Mouse (Mus musculus): Measurements from ENCODE around the gene Tap1. TPM values are rescaled to one million over a fixed set of nuclear protein-coding genes. Genes with fewer than 3 reads are reported as not detected.
"Not testable (repeated sequence)": the region's sequence is repeated elsewhere in the genome, so short reads cannot be mapped to it uniquely, and the experiment has no call there.

The Tap1 gene
- polyA plus RNA-seq, 1 experiment = 0.62 TPM

GRCm38 (mm10) chr17:34217216-34217928 lies 30.0 kb downstream of the Tap1 start:
- peaks cover 46% of the 10 kb centered on the region for H3K27me3 ChIP-seq (ENCODE audit: control insufficient read depth, insufficient read depth, insufficient read length)
- H3K4me3 ChIP-seq = no peak overlapping the region
- H3K79me2 ChIP-seq (ENCODE audit: control insufficient read depth, insufficient read depth) = no peaks in the 10 kb centered on the region
- TF ChIP-seq POLR2A (IDR thresholded peaks at IDR 0.05; ENCODE audit: insufficient read length, low read depth) (no peak), TCF3 (IDR thresholded peaks at IDR 0.05; ENCODE audit: insufficient read length, low read depth) (no peak), E2F4 (IDR thresholded peaks at IDR 0.05; ENCODE audit: insufficient read depth) (no peak), MYOD1 (IDR thresholded peaks at IDR 0.05; ENCODE audit: control insufficient read depth in 1 of 3, insufficient read length in 2 of 3, low read depth in 2 of 3) (no peak), SRF (IDR thresholded peaks at IDR 0.05; ENCODE audit: control insufficient read depth, insufficient read length, low read depth) (no peak), USF1 (IDR thresholded peaks at IDR 0.05; ENCODE audit: low read depth) (no peak), MAX (IDR thresholded peaks at IDR 0.05; ENCODE audit: low read depth) (no peak), TCF12 (IDR thresholded peaks at IDR 0.05; ENCODE audit: insufficient read depth, poor library complexity, severe bottlenecking) (no peak), POLR2AphosphoS2 (IDR thresholded peaks at IDR 0.05; ENCODE audit: insufficient read length, low read depth) (no peak), CEBPB (IDR thresholded peaks at IDR 0.05; ENCODE audit: insufficient read depth, poor library complexity, severe bottlenecking) (no peak), MYOG (IDR thresholded peaks at IDR 0.05; ENCODE audit: control insufficient read depth in 1 of 3, insufficient read depth in 1 of 3, insufficient read length in 2 of 3, low read depth in 2 of 3) (no peak), REST (IDR thresholded peaks at IDR 0.05; ENCODE audit: insufficient read depth, insufficient read length) (no peak)
- H3ac ChIP-seq (ENCODE audit: control insufficient read depth, insufficient read length) = no peak overlapping the region
- H3K4me2 ChIP-seq (ENCODE audit: low read depth) = no peak overlapping the region
- H3K36me3 ChIP-seq (ENCODE audit: control insufficient read depth, insufficient read depth) = no peaks in the 10 kb centered on the region

- TF ChIP-seq POLR2AphosphoS2 (IDR thresholded peaks at IDR 0.05; ENCODE audit: insufficient read length, low read depth) = no peak
- TF ChIP-seq MYOD1 (IDR thresholded peaks at IDR 0.05; ENCODE audit: control insufficient read depth in 1 of 3, insufficient read length in 2 of 3, low read depth in 2 of 3) = no peak
- TF ChIP-seq TCF12 (IDR thresholded peaks at IDR 0.05; ENCODE audit: insufficient read depth, poor library complexity, severe bottlenecking) = no peak
- no peak for TF ChIP-seq E2F4 (IDR thresholded peaks at IDR 0.05; ENCODE audit: insufficient read depth)
- TF ChIP-seq REST (IDR thresholded peaks at IDR 0.05; ENCODE audit: insufficient read depth, insufficient read length) = no peak
- TF ChIP-seq TCF3 (IDR thresholded peaks at IDR 0.05; ENCODE audit: insufficient read length, low read depth) = no peak
- no peak for TF ChIP-seq MAX (IDR thresholded peaks at IDR 0.05; ENCODE audit: low read depth)
- no peak for TF ChIP-seq SRF (IDR thresholded peaks at IDR 0.05; ENCODE audit: control insufficient read depth, insufficient read length, low read depth)
- Histone ChIP-seq H3K4me2 (ENCODE audit: low read depth) (no peak overlapping the region), H3K27me3 (ENCODE audit: control insufficient read depth, insufficient read depth, insufficient read length) (peaks cover 46% of the 10 kb centered on the region), H3K79me2 (ENCODE audit: control insufficient read depth, insufficient read depth) (no peaks in the 10 kb centered on the region), H3K4me3 (no peak overlapping the region), H3ac (ENCODE audit: control insufficient read depth, insufficient read length) (no peak overlapping the region), H3K36me3 (ENCODE audit: control insufficient read depth, insufficient read depth) (no peaks in the 10 kb centered on the region)
Measured at GRCm38 (mm10) chr17:34217986-34218385, 30.6 kb downstream of the Tap1 start.

- Histone ChIP-seq H3K36me3 (ENCODE audit: control insufficient read depth, insufficient read depth) (no peaks in the 10 kb centered on the region), H3ac (ENCODE audit: control insufficient read depth, insufficient read length) (no peak overlapping the region), H3K4me2 (ENCODE audit: low read depth) (no peak overlapping the region), H3K79me2 (ENCODE audit: control insufficient read depth, insufficient read depth) (no peaks in the 10 kb centered on the region), H3K4me3 (no peak overlapping the region), H3K27me3 (ENCODE audit: control insufficient read depth, insufficient read depth, insufficient read length) (peaks cover 45% of the 10 kb centered on the region)
- TF ChIP-seq CEBPB (IDR thresholded peaks at IDR 0.05; ENCODE audit: insufficient read depth, poor library complexity, severe bottlenecking) = no peak
- TF ChIP-seq SRF (IDR thresholded peaks at IDR 0.05; ENCODE audit: control insufficient read depth, insufficient read length, low read depth) = no peak
- no peak for TF ChIP-seq REST (IDR thresholded peaks at IDR 0.05; ENCODE audit: insufficient read depth, insufficient read length)
- no peak for TF ChIP-seq MAX (IDR thresholded peaks at IDR 0.05; ENCODE audit: low read depth)
- no peak for TF ChIP-seq MYOD1 (IDR thresholded peaks at IDR 0.05; ENCODE audit: control insufficient read depth in 1 of 3, insufficient read length in 2 of 3, low read depth in 2 of 3)
- TF ChIP-seq POLR2AphosphoS2 (IDR thresholded peaks at IDR 0.05; ENCODE audit: insufficient read length, low read depth) = no peak
- TF ChIP-seq MYOG (IDR thresholded peaks at IDR 0.05; ENCODE audit: control insufficient read depth in 1 of 3, insufficient read depth in 1 of 3, insufficient read length in 2 of 3, low read depth in 2 of 3) = no peak
- TF ChIP-seq USF1 (IDR thresholded peaks at IDR 0.05; ENCODE audit: low read depth) = no peak
- no peak for TF ChIP-seq E2F4 (IDR thresholded peaks at IDR 0.05; ENCODE audit: insufficient read depth)
- no peak for TF ChIP-seq POLR2A (IDR thresholded peaks at IDR 0.05; ENCODE audit: insufficient read length, low read depth)
- TF ChIP-seq TCF12 (IDR thresholded peaks at IDR 0.05; ENCODE audit: insufficient read depth, poor library complexity, severe bottlenecking) = no peak
- no peak for TF ChIP-seq TCF3 (IDR thresholded peaks at IDR 0.05; ENCODE audit: insufficient read length, low read depth)
Measured at GRCm38 (mm10) chr17:34218675-34219074, 31.3 kb downstream of the Tap1 start.

- H3K4me3 ChIP-seq; H3K79me2 ChIP-seq (ENCODE audit: control insufficient read depth, insufficient read depth); H3K4me2 ChIP-seq (ENCODE audit: low read depth); H3K36me3 ChIP-seq (ENCODE audit: control insufficient read depth, insufficient read depth); H3ac ChIP-seq (ENCODE audit: control insufficient read depth, insufficient read length): not testable (repeated sequence)
- peaks cover 41% of the 10 kb centered on the region for H3K27me3 ChIP-seq (ENCODE audit: control insufficient read depth, insufficient read depth, insufficient read length)
Measured at GRCm38 (mm10) chr17:34219096-34219495, 31.7 kb downstream of the Tap1 start.

- not testable (repeated sequence) for H3ac ChIP-seq (ENCODE audit: control insufficient read depth, insufficient read length); H3K79me2 ChIP-seq (ENCODE audit: control insufficient read depth, insufficient read depth); H3K4me2 ChIP-seq (ENCODE audit: low read depth); H3K4me3 ChIP-seq; H3K36me3 ChIP-seq (ENCODE audit: control insufficient read depth, insufficient read depth)
- peaks cover 37% of the 10 kb centered on the region for H3K27me3 ChIP-seq (ENCODE audit: control insufficient read depth, insufficient read depth, insufficient read length)
Measured at GRCm38 (mm10) chr17:34219801-34220200, 32.4 kb downstream of the Tap1 start.

GRCm38 (mm10) chr17:34220401-34220800 lies 33.0 kb downstream of the Tap1 start:
- H3K4me3 ChIP-seq; H3K4me2 ChIP-seq (ENCODE audit: low read depth); H3ac ChIP-seq (ENCODE audit: control insufficient read depth, insufficient read length); H3K36me3 ChIP-seq (ENCODE audit: control insufficient read depth, insufficient read depth); H3K79me2 ChIP-seq (ENCODE audit: control insufficient read depth, insufficient read depth): not testable (repeated sequence)
- H3K27me3 ChIP-seq (ENCODE audit: control insufficient read depth, insufficient read depth, insufficient read length) = peaks cover 31% of the 10 kb centered on the region
